Mouse (Mus musculus): Measurements from ENCODE around the gene Cdc45. TPM values are rescaled to one million over a fixed set of nuclear protein-coding genes. Genes with fewer than 3 reads are reported as not detected.

The Cdc45 gene
- total RNA-seq, 1 experiment from 2014 or later = 1.8 TPM

DNA sequence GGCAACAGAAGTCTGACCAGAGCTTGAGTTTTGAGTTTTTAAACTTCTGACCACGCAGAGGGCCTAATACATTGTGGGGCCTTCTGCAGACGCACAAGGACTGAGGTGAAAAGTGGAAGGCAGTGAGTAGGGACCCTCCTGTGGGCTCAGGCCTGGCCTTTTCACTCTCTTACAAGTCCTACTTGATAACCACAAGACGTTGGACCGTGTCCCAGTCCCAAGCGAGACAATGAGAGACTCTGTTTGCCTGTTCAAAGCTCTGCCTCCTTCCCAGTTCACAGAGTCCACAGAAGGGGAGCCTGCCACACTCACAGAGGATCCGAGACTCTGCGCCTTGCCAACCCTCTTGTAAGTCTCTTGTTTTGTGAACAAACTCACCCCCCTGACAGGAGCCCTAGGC is 15.1 kb downstream of the Cdc45 start:
- no peak for ATAC-seq (replicated peaks; ENCODE audit: insufficient number of reproducible peaks, low FRiP score, low TSS enrichment, poor library complexity, severe bottlenecking)

DNA sequence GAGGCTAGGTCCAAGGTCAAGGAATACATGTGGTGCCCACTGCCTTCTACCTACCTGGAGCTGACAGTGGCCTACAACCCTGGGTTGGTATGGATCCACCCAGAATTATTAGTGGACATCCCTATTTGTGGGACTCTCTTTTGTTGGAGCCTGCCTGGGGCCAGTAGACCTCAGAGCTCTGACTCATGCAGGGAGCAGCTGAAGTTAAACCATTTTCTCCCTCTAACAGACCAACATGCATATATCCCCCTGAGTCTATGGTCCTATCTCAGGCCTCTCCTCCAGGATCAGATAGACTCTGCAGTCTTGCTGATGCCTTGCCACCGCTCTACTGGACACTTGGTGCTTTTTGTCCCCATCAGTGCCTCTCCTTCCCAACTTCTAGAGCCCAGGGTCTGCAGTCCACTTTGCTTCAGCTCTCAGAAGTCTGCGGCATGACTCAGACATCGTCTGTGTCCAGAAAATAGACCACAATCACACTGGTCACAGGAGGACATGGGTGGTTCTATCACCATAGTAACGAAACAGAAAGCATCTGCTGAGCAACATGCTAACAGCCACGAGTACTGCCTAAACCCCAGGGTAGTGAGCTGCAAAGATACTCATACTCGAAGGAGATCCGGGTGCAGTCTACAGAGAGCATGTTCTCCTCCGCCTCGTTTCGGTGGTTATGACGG is 16.4 kb downstream of the Cdc45 start:
- ATAC-seq (replicated peaks; ENCODE audit: insufficient number of reproducible peaks, low FRiP score, low TSS enrichment, poor library complexity, severe bottlenecking) = no peak

DNA sequence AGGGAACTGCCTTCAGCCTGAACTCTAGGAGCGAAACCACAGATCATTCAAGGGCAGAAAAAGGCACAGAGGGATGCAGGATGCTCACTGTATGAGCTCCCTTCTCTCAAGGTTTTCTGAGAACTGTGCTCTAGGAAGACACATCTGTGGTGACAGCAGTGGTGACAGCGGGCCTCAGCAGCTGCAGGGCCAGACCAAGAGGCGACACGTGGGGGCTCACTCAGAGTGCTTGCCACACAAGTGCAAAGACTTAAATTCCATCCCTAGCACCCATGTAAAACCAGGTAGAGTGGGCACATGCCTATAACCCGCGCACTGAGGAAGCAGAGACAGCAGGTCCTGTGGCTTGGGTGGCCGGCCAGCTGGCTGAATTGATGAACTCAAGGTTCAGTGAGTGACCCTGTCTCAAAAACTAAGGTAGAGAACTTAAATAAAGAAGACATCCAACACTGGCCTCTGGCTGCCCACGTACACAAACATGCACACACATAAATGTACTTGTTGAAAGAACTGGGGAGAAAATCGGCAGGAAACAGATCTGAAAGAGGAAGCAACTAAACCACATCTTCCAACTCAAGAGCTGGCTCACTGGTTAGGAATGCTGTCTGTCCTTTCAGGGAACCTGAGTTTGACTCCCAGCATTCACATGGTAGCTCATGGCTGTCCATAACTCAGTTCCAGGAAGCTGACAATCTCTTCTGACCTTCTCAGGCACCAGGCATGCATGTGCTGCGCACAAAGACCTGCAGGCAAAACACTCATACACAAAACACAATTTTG is 23.0 kb downstream of the Cdc45 start:
- ATAC-seq (replicated peaks; ENCODE audit: insufficient number of reproducible peaks, low FRiP score, low TSS enrichment, poor library complexity, severe bottlenecking) = no peak

DNA sequence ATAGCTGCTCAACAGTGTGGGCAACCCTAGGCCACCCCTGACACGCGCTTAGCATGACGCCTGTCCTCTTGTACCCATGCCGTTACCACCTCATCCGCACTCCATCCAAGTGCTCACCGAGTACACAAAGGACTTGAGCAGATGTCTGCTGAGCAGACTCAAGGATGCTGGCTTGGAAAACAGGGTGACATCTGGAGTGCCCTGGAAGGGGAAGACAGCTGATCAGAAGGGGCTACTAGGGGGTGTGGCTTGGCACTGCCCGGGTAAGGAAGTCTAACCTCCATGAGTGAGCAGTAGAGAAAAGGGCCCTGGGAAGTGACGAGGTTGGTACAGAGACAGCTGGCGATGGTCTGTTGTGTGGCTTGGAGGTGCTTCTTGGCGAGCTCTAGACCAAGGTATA is 25.1 kb downstream of the Cdc45 start:
- ATAC-seq (replicated peaks; ENCODE audit: insufficient number of reproducible peaks, low FRiP score, low TSS enrichment, poor library complexity, severe bottlenecking) = no peak

DNA sequence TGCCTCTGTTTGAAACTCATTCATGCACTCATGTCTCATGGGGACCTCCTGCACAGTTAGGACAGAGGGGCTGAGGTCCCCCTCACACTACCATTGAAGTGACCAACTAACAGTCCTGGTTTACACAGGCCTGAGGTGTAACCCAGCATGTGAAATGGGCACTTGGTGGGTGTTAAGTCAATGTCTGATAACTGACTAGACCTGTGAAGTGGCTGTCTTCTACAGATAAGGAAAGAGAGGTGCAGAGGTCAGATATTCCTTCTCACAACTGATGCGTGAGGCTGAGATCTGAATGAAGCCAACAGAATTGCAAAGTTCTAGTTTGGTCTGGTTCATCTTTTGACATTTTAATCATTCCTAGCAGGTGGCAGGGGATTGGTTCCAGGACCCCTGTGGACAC is 26.3 kb downstream of the Cdc45 start:
- ATAC-seq (replicated peaks; ENCODE audit: insufficient number of reproducible peaks, low FRiP score, low TSS enrichment, poor library complexity, severe bottlenecking) = no peak

DNA sequence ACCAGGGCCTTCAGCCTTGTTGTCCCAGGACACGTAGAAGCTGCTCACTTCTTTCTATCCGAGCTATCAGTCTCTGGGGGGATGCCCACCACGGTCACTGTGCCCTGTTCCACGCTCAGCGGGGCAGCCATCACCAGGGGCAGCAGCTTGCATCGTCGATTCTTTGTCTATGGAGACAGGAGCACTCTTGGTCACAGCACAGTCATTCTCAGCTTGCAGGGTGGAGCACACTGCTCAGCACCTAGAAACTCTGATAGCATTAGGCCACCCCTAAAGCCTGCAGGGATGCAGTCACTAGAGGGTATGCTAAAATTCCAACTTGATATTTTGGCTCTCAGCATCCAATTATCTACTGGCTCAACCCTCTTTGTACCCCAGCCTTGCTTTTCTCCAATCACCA is 26.8 kb downstream of the Cdc45 start:
- no peak for ATAC-seq (replicated peaks; ENCODE audit: insufficient number of reproducible peaks, low FRiP score, low TSS enrichment, poor library complexity, severe bottlenecking)

DNA sequence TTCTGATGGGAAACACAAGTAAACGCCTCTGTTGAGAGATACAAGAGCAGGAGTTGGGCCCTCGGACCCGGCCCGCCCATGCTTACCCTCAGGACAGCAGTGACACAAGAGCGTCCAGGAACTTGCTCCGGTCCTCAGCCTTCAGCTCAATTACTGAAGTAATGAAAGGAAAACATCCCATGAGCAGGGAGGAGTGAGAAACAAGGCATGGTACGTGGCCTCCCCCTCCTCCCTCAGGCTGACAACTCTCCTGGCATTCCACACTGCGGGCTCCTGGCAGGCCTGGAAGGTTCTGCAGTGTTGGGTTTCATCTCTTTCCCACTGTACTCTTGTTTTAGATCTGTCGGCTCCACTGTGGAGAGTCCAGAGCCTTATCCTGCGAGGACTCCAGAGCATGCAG is 30.0 kb downstream of the Cdc45 start:
- no peak for ATAC-seq (replicated peaks; ENCODE audit: insufficient number of reproducible peaks, low FRiP score, low TSS enrichment, poor library complexity, severe bottlenecking)

DNA sequence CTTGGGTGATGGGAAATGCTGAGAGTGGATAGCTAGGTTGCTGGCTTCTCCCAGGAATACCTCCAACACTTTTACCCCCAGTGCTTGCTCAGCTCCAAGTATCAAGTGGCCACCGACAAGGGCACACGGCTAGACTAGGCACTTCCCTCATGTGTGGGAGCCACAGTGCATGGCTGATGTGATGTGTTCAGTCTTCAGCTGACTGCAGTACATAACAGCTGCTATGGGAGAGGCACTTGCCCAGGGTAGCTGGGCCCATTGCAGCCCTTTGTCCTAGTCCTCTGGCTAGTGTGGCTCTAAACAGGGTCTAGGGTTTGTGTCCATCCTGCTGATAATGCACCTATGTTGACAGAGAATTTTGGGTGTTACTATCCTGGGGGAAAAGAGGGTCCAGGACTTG is 33.3 kb downstream of the Cdc45 start:
- no peak for ATAC-seq (replicated peaks; ENCODE audit: insufficient number of reproducible peaks, low FRiP score, low TSS enrichment, poor library complexity, severe bottlenecking)

DNA sequence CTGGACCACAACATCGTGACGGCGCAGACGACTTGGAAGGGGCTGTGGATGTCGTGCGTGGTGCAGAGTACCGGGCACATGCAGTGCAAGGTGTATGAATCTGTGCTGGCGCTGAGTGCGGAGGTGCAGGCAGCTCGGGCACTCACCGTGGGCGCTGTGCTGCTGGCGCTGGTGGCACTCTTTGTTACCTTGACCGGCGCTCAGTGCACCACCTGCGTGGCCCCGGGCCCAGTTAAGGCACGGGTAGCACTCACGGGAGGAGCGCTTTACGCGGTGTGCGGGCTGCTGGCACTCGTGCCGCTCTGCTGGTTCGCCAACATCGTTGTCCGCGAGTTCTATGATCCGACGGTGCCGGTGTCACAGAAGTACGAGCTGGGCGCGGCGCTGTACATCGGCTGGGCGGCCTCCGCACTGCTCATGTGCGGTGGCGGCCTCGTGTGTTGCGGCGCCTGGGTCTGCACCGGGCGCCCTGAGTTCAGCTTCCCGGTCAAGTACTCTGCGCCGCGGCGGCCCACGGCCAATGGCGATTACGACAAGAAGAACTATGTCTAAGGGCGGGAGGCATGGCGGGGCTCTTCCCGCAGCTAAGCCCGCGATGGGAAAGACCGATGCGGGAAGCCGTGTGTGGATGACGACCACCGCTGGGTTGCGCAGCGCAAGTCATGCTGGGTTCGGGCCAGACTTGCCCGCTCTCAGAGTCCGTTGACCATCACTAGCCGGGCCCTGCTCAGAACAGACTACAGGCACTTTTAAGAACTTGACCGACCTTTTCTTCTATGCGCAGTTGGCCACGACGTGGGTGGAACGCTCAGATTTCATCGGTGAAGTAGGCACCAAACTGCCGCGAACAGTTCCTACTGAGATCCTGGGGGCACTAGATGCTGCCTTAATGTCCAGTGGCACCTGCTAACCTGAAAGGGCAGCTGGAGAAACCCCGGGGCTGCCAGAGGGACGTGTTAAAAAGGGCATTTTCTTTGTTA is 34.4 kb downstream of the Cdc45 start:
- ATAC-seq (replicated peaks; ENCODE audit: insufficient number of reproducible peaks, low FRiP score, low TSS enrichment, poor library complexity, severe bottlenecking) = no peak

DNA sequence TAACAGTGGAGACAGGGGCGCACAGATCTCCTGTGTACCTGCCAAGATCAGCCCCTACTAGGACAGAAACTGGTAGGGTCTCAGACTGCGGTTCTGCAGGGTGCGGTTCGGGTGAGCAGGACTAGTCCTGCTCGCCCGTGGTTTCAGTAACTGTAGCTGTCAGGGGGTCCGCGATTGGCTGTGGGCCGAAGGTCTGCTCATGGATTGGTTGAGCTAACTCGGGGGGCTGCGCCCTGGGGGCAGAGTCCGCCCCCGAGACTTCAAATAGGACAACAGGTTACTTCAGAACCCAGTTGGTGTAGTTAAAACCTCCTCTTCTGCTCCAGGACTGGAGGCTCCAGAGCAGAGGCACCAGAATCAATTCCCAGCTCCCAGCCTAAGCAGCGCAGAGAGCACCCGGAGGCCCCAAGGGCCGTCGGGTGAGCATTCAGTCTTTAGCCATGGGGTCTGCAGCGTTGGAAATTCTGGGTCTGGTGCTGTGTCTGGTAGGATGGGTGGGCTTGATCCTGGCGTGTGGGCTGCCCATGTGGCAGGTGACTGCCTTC is 35.2 kb downstream of the Cdc45 start, which contains the start of gene Cldn5:
Gene Cldn5 (plus strand): TSS at position 292 of the 545 bp plus-strand sequence.
- ATAC-seq (replicated peaks; ENCODE audit: insufficient number of reproducible peaks, low FRiP score, low TSS enrichment, poor library complexity, severe bottlenecking) = no peak

DNA sequence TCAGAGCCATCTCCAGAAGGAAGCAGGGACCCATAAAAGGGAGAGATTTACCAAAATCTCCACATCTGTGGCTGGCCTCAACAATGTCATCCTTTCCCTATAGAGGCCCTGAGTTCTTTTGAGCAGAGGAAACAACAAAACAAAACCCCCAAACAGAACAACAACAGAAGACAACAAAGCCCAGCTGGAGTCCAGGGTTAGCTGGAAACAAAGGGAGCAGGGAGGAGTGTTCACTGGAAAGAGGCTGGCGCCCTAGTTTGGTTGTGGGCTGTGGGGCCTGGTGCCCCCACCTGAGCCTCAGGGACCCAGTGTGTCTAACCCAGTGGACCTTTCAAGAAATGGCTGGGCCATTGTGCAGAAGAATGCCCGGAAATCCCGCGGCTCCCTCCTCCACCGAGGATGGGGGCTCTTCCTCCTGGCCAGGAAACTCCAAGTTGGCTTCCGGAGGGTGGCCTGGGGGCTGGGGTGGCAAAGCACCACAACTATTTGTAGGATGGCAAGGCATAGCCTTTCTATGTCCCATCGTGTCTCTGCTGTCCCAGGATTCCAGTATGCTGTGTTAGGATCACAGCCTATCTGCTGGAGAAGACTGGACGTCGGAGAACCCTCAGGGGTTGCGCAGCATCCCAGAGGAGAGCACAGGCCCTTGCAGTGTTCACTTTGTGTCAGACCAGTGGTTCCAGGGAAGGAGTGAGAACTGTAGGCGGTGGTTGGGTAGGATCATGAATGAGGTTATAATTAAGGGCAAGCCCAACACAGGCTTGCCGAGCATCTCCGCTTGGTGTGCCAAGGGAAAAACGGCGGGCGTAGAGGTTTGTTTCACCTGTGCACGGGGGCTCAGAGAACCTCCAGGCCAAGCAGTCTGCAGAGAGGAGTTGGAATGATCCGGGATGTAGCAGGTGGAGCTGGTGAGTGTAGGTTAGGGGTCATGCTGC is 35.9 kb downstream of the Cdc45 start:
- ATAC-seq (replicated peaks; ENCODE audit: insufficient number of reproducible peaks, low FRiP score, low TSS enrichment, poor library complexity, severe bottlenecking) = no peak

DNA sequence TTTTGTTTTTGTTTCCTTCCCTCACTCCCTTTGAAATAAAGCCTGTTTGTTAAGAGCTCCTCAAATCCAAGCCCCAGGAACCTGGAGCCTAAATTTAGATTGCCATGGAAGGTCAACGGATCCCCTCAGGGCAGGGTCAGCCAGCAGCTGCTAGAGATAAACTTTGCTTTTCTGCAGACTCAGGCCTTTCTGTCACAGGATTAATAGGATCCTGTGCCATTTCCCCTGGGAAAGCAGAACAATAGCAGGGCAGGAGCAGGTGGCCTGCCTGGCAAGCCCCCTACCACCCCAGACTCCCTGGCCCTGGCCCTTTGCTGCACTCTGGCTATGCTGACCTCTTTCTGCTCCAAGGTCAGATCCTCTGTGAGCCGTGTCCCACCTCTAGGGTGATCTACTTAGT is 37.9 kb downstream of the Cdc45 start:
- ATAC-seq (replicated peaks; ENCODE audit: insufficient number of reproducible peaks, low FRiP score, low TSS enrichment, poor library complexity, severe bottlenecking) = no peak

DNA sequence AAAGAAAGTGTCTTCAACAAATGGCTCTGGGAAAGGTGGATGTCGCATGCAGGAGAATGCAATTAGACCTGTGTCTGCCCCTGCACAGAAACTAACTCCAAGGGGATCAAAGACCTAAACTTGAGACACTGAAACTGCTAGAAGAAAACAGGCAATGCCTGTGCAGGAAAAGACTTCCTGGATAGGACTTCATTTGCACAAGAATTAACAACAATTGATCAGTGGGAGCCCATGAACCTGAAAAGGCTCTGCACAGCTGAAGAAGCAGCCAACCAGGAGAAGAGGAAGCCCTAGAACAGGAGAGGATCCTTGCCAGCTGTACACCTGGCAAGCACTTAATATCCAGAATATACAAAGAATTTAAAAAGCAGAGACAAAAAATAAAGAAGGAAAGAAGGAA is 42.3 kb downstream of the Cdc45 start:
- no peak for ATAC-seq (replicated peaks; ENCODE audit: insufficient number of reproducible peaks, low FRiP score, low TSS enrichment, poor library complexity, severe bottlenecking)

DNA sequence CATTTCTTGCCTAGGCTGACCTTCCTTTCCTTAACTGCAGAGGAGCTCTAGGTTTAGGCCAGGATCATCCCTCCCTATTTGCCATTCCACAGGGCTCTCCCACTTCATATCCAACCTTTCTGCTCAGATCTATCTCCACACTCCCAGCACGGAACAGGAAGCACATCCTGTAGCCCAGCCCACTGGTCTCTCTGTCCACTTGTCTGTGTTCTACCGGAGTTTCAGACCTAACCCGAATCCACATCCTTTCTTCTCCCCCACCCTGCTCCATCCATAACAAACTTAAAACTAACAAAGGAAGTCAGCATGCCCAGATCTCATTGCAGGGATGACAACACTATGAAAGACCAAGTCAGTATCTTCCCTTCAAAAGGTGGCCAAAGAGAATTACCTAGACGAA is 45.4 kb downstream of the Cdc45 start:
- no peak for ATAC-seq (replicated peaks; ENCODE audit: insufficient number of reproducible peaks, low FRiP score, low TSS enrichment, poor library complexity, severe bottlenecking)

DNA sequence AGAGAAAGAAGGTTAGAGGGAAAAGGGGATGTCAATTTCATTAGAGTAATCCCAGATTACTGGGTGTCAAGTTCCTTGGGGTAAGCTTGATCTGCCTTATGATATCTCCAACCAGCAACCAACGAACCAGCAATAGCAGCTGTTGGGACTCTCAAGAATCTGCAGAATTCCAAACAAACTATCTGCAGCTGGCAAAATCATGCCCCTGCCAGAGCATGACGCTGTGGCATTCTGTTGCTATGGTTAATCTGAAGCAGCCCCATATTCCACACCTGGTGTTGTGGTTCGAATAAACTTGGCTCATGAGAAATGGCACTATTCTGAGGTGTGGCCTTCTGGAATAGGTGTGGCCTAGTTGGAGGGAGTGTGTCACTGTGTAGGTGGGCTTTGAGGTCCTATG is 48.8 kb downstream of the Cdc45 start:
- ATAC-seq (replicated peaks; ENCODE audit: insufficient number of reproducible peaks, low FRiP score, low TSS enrichment, poor library complexity, severe bottlenecking) = no peak

DNA sequence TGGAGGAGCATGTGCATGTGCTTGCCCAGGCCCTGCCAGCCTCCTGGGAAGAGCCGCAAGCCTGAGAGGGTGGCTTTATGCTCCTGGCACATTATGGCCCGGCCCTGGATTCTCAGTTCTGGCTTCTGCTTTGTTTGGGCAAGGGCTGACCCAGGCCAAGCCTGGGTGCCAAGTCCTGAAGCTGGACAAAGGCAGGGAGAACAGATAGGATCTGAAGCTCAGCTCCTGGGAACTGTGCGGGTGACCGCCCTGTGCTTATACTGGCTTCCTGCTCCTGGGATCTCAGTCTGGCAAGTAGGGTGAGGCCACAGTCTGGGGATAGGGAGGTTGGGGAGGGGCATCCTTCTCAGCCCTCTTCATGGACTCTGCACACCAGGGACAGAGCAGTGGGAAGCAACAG is 50.1 kb downstream of the Cdc45 start:
- no peak for ATAC-seq (replicated peaks; ENCODE audit: insufficient number of reproducible peaks, low FRiP score, low TSS enrichment, poor library complexity, severe bottlenecking)

DNA sequence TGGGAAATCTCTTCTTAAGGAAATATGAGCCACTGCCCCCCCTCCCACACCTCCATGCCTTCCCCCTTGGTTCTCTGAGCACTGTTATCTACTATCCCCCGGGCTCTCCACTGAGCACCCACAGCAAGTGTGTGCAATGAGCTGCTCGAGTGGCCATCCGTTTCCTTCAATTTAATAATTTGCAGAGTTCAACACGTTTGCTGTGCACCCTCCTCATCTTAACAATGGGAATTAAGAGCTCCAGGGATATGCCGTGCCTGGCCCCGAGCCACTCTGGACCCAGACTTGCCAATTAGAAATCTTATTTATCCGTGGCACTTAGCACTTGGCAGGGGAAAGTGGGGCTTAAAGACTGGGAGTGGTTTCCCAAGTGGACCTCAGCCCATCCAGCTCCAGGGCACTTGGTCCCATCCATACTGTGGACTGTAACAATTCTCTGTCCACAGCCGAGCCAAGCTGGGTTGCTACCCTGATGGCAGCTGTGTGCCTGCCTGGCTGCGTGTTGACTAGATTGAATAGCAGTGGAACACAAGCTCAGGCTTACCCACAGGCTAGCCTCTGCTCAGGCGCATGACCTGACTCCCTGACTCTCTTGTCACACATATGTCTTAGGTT is 59.8 kb downstream of the Cdc45 start:
- no peak for ATAC-seq (replicated peaks; ENCODE audit: insufficient number of reproducible peaks, low FRiP score, low TSS enrichment, poor library complexity, severe bottlenecking)

DNA sequence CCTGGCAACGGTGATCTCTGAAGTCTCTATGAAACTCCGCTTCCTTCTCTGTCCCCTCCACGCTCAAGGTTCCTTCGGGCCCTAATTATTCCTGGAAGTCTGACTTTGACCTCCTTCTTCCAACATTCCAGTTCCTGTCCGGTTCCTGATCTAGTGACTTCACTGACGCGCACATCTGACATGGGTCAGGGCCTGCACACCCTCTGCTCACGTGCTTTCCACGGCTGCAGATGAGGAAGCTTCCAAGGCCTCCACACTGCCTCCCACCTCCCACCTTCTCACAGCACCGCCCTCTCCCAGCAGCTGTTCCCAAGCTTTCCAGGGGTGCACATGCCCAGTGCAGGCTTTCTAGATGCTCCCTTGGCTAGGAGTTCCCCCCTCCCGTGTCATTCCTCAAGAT is 60.7 kb downstream of the Cdc45 start:
- ATAC-seq (replicated peaks; ENCODE audit: insufficient number of reproducible peaks, low FRiP score, low TSS enrichment, poor library complexity, severe bottlenecking) = no peak
